Mouse (Mus musculus) spleen, embryonic (tissue): ENCODE measurements around the gene Pak1ip1.

Experiments
- CTCF ChIA-PET: fragments of 350-600 bp; sonication (Branson Sonifier 250); formaldehyde crosslinking; loops from one replicate; lab custom pipeline; 2022; lab: Charles Lee

The Pak1ip1 gene

DNA sequence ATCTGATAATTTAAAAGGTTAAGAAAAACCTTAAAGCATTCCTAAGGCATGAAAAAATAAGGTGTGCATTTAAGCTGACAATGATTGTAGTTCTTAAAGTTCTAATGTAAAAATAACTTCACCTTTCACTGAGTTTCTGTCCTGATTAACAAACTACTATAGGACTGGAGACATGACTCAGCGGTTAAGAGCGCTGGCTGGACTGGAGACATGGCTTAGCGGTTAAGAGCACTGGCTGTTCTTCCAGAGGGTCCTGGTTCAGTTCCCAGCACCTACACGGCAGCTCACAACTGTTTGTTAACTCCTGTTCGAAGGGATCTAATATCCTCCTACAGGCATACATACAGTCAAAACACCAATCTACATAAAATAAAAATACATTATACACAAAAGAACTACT is 1.2 kb downstream of the Pak1ip1 start:
- CTCF ChIA-PET, result interaction anchor here (0.6 kb wide), 1 partner anchor 1256 kb away, joined by 10 read pairs; no protein-coding TSS in a partner anchor

DNA sequence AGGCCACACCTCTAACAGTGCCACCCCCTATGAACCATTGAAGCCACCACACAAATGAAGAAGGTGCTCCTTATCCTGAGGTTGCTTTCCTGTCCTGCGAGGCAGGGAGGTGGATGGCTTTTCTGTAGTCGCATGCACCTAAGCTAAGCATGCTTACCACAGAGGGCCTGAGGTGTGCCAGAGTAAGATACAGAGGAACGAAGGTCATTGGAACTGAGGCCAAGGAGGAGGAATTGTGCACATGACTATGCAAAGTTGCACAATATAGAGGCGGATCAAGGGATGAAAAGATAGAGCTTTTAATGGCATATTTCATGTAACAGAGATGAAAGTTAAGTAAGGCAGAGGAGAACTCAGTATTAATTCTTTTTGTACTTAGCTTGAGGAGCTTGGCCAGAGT is 5.4 kb downstream of the Pak1ip1 start:
- CTCF ChIA-PET, result no interaction called here

DNA sequence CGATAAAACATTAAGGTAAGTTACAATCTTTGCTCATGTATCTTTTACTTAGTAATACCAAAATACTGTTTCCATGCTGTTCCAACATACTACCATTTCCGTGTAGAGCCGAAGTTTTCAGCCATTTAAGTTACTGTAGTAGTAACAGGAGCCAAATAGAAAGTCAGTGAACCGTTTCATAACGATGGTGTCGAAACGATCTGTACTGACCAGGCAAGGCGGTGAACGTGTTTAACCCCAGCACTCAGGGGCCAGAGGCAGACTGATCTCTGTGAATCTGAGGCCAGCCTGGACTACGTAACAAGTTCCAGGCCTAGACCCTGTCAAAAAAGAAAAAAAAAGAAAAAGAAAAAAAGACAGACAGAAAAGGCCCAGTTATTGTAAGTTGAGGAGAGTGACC is 7.4 kb downstream of the Pak1ip1 start:
- CTCF ChIA-PET, result interaction anchor here (0.7 kb wide), 1 partner anchor 14 kb away, joined by 5 read pairs; no protein-coding TSS in a partner anchor

DNA sequence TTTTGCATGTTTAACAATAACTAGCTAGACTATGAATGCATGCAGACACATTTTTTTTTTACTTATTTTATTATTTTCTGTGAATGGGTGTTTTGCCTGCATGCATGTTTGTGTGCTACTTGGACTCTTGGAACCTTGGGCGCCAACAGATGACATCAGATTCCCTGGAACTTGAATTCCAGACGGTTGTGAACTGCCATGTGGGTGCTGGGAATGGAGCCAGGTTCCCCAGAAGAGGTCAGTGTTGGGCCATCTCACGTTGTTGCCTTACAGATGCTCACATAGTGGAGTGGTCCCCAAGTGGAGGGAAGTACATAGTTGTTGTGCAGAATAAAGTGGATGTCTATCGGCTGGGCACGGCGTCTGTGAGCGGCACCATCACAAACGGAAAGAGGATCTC is 8.1 kb downstream of the Pak1ip1 start:
- CTCF ChIA-PET, result interaction anchor here (0.7 kb wide), 1 partner anchor 15 kb away, joined by 5 read pairs; no protein-coding TSS in a partner anchor

DNA sequence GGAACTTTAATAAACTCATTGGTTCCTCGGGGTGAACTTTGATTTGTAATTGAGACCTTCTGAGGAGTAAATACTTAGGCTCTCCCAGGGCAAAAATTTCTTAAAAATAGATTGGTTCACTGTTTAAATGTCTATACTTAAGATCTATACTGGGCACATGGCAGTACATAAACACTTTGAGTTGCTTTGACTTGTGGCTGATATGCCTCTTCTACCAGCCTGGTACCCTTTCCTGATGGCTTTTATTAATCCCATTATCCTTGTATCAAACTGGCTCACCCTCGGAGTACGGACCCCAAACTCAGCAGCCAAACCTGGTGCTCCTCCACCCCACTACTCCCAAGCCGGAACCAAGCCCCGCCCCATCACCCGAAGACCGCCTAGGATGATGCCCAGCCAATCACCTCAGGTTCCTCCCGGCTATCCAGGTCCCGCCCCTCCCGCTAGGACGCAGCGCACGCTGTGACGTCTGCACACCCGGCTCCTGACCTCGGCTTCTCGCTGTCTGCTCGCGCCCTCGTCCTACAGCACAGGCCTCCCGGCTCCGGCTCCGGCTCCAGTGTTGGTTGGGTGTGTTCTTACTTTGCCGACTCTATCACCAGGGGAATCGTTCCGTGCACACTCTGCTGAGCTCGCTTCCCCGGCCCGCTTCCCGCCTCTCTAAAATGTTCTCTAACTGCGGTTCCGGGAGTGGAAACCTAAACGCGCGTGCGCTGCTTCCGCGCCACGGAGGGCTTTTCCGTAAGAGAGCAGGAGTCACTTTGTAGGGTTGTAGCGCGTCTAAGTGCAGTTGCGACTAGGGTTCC is 15.2 kb downstream of the Pak1ip1 start, which contains the start of gene Tmem14c:
Gene Tmem14c, plus strand, starts transcription at position 464 of the 806 bp plus-strand sequence.
- CTCF ChIA-PET, result no interaction called here

DNA sequence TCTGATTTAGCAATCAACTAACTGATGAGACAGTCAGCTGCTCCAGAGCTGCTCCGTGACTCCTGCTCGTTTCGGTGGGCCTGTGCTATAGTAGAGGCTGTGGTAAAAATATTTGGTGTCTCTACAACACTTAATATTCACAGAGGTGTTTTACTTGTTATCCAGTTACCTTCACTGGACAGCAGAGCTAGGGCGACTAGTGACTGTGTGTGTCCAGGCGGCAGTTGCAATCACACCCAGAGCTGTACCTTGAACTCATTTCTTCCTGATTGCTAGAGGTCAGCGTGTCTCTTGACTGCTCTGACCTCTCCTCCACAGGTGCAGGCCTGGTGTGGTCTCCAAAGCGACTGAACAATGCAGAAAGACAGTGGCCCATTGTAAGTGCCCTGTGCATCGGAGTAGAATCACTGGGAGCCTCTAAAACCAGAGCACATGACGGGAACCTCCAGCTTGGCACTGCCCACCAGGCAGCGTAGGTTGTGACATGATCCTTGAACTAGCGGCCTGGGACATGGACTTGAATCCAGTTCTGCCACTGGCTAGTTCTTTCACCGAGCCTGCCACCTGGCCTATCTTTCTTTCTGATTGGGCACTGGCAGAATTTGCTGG is 16.1 kb downstream of the Pak1ip1 start:
- CTCF ChIA-PET, result no interaction called here

DNA sequence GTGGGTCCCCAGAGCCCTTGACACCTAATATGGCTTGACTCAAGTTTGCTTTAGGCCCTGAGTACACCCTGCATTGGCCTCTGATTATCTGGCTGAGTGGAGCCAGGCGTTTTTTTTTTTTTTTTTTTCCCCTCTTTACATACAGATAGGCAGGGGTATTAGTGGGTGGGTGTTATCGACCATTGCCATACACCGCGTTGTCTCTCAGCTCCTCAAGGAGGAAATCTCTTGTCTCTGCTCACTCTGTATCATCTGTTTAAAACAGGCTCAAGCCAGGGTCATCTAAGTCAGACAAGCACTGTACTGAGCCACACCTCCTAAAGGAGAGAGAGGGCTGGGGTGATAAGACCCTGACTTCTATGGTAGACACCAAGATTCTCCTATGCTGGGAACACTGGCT is 17.0 kb downstream of the Pak1ip1 start:
- CTCF ChIA-PET, result no interaction called here

DNA sequence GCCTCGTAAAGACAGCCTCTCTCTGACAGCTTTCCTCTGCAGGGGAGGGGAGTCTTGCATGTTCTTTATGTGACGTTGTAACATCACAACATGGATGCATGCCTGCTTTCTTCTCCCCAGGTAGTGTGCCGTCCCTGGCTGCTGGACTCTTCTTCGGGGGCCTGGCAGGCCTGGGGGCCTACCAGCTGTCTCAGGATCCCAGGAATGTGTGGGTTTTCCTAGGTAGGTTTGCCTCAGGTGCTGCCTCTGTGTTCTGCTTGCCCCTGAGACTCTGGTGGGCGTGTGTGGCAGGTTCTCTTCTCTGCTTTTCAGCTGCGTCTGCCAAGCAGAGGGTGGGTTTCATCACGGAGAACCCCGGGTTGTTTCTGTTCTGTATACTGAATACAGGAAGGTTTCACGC is 17.4 kb downstream of the Pak1ip1 start:
- CTCF ChIA-PET, result no interaction called here

DNA sequence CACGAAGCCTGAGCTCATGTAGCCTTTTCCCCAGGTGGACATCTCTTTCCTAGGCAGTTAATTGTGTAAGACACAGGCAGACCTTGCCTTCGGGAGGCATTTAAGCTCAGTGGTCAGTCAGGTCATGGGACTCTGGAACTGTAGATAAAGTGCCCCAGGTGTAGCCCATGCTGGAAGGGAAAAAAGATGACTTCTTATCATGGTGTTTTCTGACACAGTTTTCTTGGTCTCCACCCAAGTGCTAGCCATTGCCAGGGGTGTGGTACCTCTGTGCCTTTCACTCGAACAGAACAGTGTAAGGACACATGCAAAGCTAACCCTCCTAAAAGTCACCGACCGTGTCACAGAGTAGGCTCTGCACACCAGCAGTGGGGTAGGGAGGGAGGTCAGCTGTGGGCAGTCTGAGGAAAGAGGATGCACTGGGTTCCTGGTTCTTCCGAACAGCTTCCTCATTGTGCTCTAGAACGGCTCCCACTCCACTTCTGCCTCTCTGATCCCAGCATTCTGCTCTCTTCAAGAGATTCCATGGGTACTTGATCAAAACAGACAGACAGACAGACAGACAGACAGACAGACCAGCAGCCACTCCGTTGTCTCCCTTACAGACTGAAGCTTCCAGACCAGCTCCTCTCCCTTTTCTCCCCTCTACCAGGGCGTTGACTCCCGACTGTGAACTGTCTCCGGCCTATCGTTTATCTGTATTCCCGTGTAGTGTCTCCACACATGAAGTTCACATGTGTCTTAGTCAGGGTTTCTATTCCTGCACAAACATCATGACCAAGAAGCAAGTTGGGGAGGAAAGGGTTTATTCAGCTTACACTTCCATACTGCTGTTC is 18.2 kb downstream of the Pak1ip1 start:
- CTCF ChIA-PET, result no interaction called here

DNA sequence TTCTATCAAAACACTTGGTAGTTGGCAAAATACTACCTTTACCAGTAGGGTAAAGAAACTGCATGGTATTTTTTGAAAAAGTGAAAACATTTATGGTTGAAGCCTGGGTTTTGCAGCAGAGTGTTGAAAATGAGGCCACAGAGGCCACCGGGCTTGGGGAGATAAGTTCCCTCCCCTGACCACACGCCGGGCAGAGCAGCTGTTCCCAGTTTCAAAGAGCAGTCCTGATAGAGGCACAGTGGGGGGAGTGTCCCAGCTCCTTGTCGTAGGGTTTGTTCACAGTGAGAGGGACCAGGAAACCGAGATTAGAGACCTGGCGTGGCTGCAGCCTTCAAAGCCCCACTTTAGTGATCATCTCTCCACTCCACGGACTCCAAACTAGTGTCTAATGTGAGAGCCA is 19.7 kb downstream of the Pak1ip1 start:
- CTCF ChIA-PET, result no interaction called here

DNA sequence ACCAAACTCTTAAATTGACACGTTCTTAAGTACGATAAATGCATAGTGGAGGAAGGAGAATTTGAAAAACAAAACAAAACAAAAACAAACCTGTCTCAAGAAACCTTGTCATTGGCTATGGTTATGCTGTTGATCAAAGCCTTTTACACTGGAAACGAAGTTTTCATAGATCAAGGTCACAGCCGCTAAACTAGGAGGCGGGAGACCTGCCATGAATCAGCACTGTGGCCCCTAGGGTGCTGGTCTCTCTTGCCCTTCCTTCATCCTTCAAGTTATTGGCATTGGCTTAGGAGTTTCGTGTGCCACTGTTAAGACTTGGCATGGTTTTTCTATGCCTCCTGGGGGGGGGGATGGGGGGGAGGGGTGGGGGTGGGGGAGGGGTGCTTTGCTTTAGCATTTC is 20.8 kb downstream of the Pak1ip1 start:
- CTCF ChIA-PET, result no interaction called here

DNA sequence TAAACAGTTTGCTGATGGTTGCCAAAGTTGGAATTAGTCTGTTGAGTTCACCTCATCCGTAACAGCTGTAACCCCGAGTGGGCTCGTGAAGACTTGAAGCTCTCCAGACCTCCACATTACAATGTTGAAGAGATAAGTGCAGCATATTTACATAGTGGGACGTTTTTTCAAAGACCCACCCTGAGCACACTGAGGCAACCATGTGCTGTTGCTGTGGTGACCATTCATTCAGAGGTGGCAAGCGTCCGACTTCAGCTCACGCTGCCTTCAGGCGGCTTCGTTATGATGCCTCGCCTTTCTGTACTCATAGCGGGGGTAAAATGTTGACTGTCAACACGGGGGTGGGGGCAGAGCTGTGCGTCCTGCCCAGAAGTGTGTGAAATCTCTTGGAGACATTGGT is 21.3 kb downstream of the Pak1ip1 start:
- CTCF ChIA-PET, result interaction anchor here (0.9 kb wide), 1 partner anchor 27 kb away, joined by 4 read pairs; no protein-coding TSS in a partner anchor

DNA sequence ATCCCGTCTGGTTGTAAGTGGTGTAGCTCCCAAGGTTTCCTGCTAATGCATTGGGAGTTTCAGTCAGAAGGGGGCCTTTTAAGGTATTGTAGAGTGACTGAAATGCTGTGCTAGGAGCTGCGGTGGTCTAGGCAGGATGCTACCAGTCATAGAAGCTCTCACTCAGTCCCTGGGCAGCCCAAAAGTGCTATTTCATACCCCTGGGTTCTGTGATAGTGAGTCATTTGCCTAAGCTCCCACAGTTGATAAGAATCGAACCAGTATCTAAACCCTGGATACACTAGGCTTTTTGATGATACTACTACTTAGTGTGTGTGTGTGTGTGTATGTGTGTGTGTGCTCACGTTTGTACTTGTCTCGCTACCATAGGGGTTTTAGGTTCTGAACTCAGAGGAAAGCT is 29.3 kb downstream of the Pak1ip1 start:
- CTCF ChIA-PET, result no interaction called here

DNA sequence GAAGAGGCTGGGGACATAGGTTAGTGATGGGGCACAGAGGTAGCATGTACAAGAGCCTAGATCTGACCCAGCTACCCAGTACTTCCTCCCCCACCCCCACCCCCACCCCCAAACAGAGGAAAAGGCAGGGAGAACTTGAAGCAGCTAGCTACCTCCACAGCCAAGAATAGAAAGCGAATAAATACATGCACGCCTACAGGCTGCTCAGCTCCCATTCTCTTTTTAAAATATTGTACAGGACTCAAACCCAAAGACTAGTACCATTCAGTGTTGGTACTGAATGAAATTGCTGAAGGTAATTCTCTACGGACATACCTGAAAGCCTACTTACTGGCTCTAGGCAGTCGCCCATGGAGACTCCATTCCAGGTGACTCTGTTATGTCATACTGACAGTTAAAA is 41.7 kb downstream of the Pak1ip1 start:
- CTCF ChIA-PET, result no interaction called here

DNA sequence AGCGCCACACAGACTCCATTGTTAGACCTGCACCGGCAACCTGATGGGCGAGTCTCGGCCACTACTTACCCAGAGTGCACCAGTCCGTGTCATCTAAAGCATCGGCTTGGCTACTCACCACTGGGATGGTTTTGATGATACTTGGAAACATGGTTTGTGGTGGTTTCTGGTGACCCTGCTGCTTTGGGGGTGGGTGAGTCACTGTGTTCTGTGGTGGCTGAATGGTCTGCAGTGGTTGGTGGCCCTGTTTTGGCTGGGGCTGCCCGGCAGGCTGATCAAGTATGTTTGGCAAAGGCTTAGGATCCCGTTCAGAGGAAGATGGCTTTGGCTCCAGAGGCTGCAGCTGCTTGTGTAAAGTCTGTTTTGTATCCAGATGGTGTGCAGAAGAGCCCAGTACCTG is 45.1 kb downstream of the Pak1ip1 start:
- CTCF ChIA-PET, result interaction anchor here (0.7 kb wide), 1 partner anchor 51 kb away, joined by 3 read pairs; no protein-coding TSS in a partner anchor

DNA sequence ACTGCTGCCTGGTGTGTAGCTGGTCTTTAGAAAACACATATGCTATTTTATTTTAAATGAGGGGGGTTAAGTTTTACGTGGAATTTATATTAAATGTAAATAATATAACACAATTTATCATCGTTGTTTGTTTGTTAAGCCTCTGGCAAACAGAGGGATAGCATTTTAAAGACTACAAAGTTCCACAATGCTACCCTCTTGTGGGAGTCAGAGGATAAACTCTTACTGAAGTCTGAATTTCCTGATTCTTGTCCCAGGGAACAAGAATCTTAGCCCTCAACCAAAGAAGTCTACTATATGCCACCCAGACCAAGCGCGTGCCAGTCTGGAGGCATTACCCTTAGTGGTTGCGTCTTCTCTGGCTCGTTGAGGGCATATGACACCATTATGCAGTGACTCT is 46.5 kb downstream of the Pak1ip1 start:
- CTCF ChIA-PET, result no interaction called here

DNA sequence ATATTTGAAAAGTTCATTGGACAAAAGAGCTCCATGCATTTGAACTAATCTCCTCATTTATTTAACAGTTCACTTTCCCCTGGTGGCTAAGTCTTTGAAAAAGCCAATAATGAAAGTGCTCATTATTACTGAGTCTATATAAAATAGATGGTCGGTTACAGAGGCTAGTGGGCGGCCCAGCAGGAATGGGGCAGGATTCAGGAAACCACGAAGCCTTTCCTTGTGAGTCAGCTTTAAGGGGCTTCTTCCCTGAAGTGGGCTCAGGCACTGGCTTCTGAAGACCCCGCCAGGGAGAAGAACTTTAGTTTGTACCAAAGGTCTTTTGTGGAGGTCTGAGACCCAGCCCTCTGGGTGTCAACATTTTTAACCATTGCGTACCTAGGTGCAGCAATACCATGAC is 51.1 kb downstream of the Pak1ip1 start:
- CTCF ChIA-PET, result no interaction called here
